Mouse (Mus musculus) limb, embryonic 14.5 days (tissue): ENCODE data around the gene Sdccag8. TPM values are rescaled to one million over a fixed set of nuclear protein-coding genes. Genes with fewer than 3 reads are reported as not detected.
"Not testable (repeated sequence)": the region's sequence is repeated elsewhere in the genome, so short reads cannot be mapped to it uniquely, and the experiment has no call there.

Experiments used
- ATAC-seq: fragments of 200-750 bp; cut with Nextera tagmentation; 2 replicates; pipeline ENCODE4 v1.8.0; 2017; ENCODE audit warnings: low read depth, moderate number of reproducible peaks, moderate TSS enrichment; ENCODE audit not compliant: low FRiP score
- DNase-seq: peaks from one replicate; pipeline ENCODE4 v3.0.0-alpha.2; 2015; ENCODE audit warnings: low spot score
- H3K27ac ChIP-seq: fragments of 300-500 bp; sonication (generic); replicated peaks from 2 replicates; pipeline ENCODE4 v1.5.1; 2014; ENCODE audit warnings: low read depth, mild to moderate bottlenecking, low read length, moderate library complexity, mixed read lengths
- H3K27me3 ChIP-seq: fragments of 300-500 bp; sonication (generic); 2 replicates; pipeline ENCODE4 v1.6.1; 2014; ENCODE audit warnings: low read length, mixed read lengths; ENCODE audit not compliant: control insufficient read depth, insufficient read depth
- H3K36me3 ChIP-seq: fragments of 300-500 bp; sonication (generic); 2 replicates; pipeline ENCODE4 v1.6.1; 2014; ENCODE audit warnings: mild to moderate bottlenecking, low read length, moderate library complexity, mixed read lengths; ENCODE audit not compliant: control insufficient read depth, insufficient read depth
- H3K4me1 ChIP-seq: fragments of 300-500 bp; sonication (generic); 2 replicates; pipeline ENCODE4 v1.6.1; 2014; ENCODE audit warnings: antibody characterized with exemption, low read length, mixed read lengths; ENCODE audit not compliant: control insufficient read depth, insufficient read depth
- H3K4me2 ChIP-seq: fragments of 300-500 bp; sonication (generic); replicated peaks from 2 replicates; pipeline ENCODE4 v1.6.1; 2014; ENCODE audit warnings: low read depth, mild to moderate bottlenecking, low read length, moderate library complexity; ENCODE audit not compliant: severe bottlenecking
- H3K4me3 ChIP-seq: fragments of 300-500 bp; sonication (generic); replicated peaks from 2 replicates; pipeline ENCODE4 v1.5.1; 2014; ENCODE audit warnings: low read length
- H3K9ac ChIP-seq: fragments of 300-500 bp; sonication (generic); 2 replicates; pipeline ENCODE4 v1.6.1; 2014; ENCODE audit warnings: mild to moderate bottlenecking, low read depth, low read length, moderate library complexity; ENCODE audit not compliant: severe bottlenecking
- H3K9me3 ChIP-seq: fragments of 300-500 bp; sonication (generic); 2 replicates; pipeline ENCODE4 v1.6.1; 2016; ENCODE audit warnings: low read length; ENCODE audit not compliant: control insufficient read depth
- POLR2A ChIP-seq: fragments of 200-500 bp; IDR thresholded peaks from 2 replicates; pipeline ENCODE4 v1.8.0; 2012; ENCODE audit warnings: inconsistent platforms, mild to moderate bottlenecking, moderate library complexity, borderline replicate concordance; ENCODE audit not compliant: insufficient read depth, insufficient read length; ENCODE audit errors: extremely low read depth
- WGBS: fragments of 180-500 bp; shearing (Covaris S2); extraction: QIAGEN DNeasy Blood & Tissue Kit; methylation state at CpG from one replicate; pipeline ENCODE4 v1.1.7; 2014; 5-methylcytosine and 5-hydroxymethylcytosine counted together
- polyA plus RNA-seq, 2 experiments: library from polyadenylated mRNA; depleted of rRNA in 1 of 2; stranded (reverse) in 1 of 2; unstranded in 1 of 2; fragments of >200 nt; fragmentation: Nextera tagmentation in 1 of 2; extraction: Ambion mirVana in 1 of 2; gene quantifications; 2 replicates each; pipeline versions ENCODE4 v1.2.1 to v1.2.3; 2012 to 2014

Sdccag8 gene
- polyA plus RNA-seq, 2 experiments = 8.5 to 15.8 TPM

GRCm38 (mm10) chr1:176931511-176931910 lies 117.1 kb downstream of the Sdccag8 start:
- Histone ChIP-seq H3K27me3 (no peaks in the 10 kb centered on the region), H3K4me2 (no peak overlapping the region), H3K9ac (no peak overlapping the region), H3K27ac (no peak overlapping the region), H3K4me1 (no peaks in the 10 kb centered on the region), H3K9me3 (no peaks in the 10 kb centered on the region), H3K36me3 (no peaks in the 10 kb centered on the region), H3K4me3 (no peak overlapping the region)
- ATAC-seq (no peak), DNase-seq (no peak)
- 81% methylated on average over 10 of the region's 10 CpGs for WGBS
- no peak for TF ChIP-seq POLR2A

GRCm38 (mm10) chr1:176932320-176932950 lies 118.0 kb downstream of the Sdccag8 start:
- no peak overlapping the region for H3K27ac ChIP-seq
- no peaks in the 10 kb centered on the region for H3K27me3 ChIP-seq
- 84% methylated on average over 12 of the region's 12 CpGs for WGBS
- no peak overlapping the region for H3K4me2 ChIP-seq
- H3K9ac ChIP-seq = no peak overlapping the region
- no peaks in the 10 kb centered on the region for H3K4me1 ChIP-seq
- ATAC-seq (no peak), DNase-seq (no peak)
- H3K4me3 ChIP-seq = no peak overlapping the region
- H3K9me3 ChIP-seq = no peaks in the 10 kb centered on the region
- TF ChIP-seq POLR2A = no peak
- H3K36me3 ChIP-seq = no peaks in the 10 kb centered on the region

GRCm38 (mm10) chr1:176933319-176933718 lies 118.9 kb downstream of the Sdccag8 start:
- Histone ChIP-seq H3K36me3 (no peaks in the 10 kb centered on the region), H3K27ac (no peak overlapping the region), H3K4me1 (no peaks in the 10 kb centered on the region), H3K9ac (no peak overlapping the region), H3K4me2 (no peak overlapping the region), H3K27me3 (no peaks in the 10 kb centered on the region), H3K4me3 (no peak overlapping the region), H3K9me3 (no peaks in the 10 kb centered on the region)
- no peak for DNase-seq
- ATAC-seq = no peak
- no peak for TF ChIP-seq POLR2A
- WGBS = 67% methylated on average over 7 of the region's 7 CpGs

- no peak for TF ChIP-seq POLR2A
- no peak overlapping the region for H3K4me3 ChIP-seq
- ATAC-seq (0 out of 2 replicates have a peak, but pooled peaks have one; percentile 15), DNase-seq (no peak)
- H3K4me1 ChIP-seq = no peaks in the 10 kb centered on the region
- H3K9me3 ChIP-seq = no peaks in the 10 kb centered on the region
- H3K4me2 ChIP-seq = no peak overlapping the region
- no peak overlapping the region for H3K9ac ChIP-seq
- no peak overlapping the region for H3K27ac ChIP-seq
- H3K27me3 ChIP-seq = no peaks in the 10 kb centered on the region
- no peaks in the 10 kb centered on the region for H3K36me3 ChIP-seq
- 60% methylated on average over 13 of the region's 13 CpGs for WGBS
Observed at GRCm38 (mm10) chr1:176934043-176934762, 119.7 kb downstream of the Sdccag8 start.

GRCm38 (mm10) chr1:176939901-176940341 lies 125.5 kb downstream of the Sdccag8 start:
- WGBS = 64% methylated on average over 8 of the region's 8 CpGs
- TF ChIP-seq POLR2A = no peak
- ATAC-seq = no peak

GRCm38 (mm10) chr1:176941286-176941990 lies 127.0 kb downstream of the Sdccag8 start:
- not testable (repeated sequence) for H3K9ac ChIP-seq, H3K27me3 ChIP-seq, H3K36me3 ChIP-seq, H3K4me2 ChIP-seq, DNase-seq, ATAC-seq, H3K4me3 ChIP-seq, H3K4me1 ChIP-seq, H3K9me3 ChIP-seq, H3K27ac ChIP-seq

More at GRCm38 (mm10) chr1:176939901-176940341, 125.5 kb downstream of the Sdccag8 start:
- Histone ChIP-seq H3K4me1 (no peaks in the 10 kb centered on the region), H3K27me3 (no peaks in the 10 kb centered on the region), H3K9me3 (no peaks in the 10 kb centered on the region), H3K36me3 (no peaks in the 10 kb centered on the region), H3K9ac (no peak overlapping the region), H3K4me2 (no peak overlapping the region), H3K27ac (no peak overlapping the region), H3K4me3 (no peak overlapping the region)
- no peak for DNase-seq
